Mouse (Mus musculus) hindbrain, embryonic 14.5 days (tissue): ENCODE measurements at regions not wholly inside any gene's neighbourhood (a gene's known extent, or its start where the extent isn't known, plus 50 kb on each side); places are given as distances from the start of the nearest gene placed in this dataset.

ENCODE experiments used
- ATAC-seq: fragments of 200-750 bp; cut with Nextera tagmentation; 2 replicates; pipeline ENCODE4 v1.8.0; 2017; ENCODE audit warnings: moderate number of reproducible peaks, mild to moderate bottlenecking, moderate TSS enrichment, moderate library complexity; ENCODE audit not compliant: low FRiP score
- DNase-seq: peaks from one replicate; pipeline ENCODE4 v3.0.0-alpha.2; 2015; ENCODE audit warnings: low spot score
- H3K27ac ChIP-seq: fragments of 300-500 bp; sonication (generic); 2 replicates; pipeline ENCODE4 v1.5.1; 2014; ENCODE audit warnings: mild to moderate bottlenecking, moderate library complexity
- H3K27me3 ChIP-seq: fragments of 300-500 bp; sonication (generic); 2 replicates; pipeline ENCODE4 v1.6.1; 2014; ENCODE audit warnings: mild to moderate bottlenecking, low read length, mixed read lengths; ENCODE audit not compliant: control insufficient read depth, insufficient read depth
- H3K36me3 ChIP-seq: fragments of 300-500 bp; sonication (generic); replicated peaks from 2 replicates; pipeline ENCODE4 v1.6.1; 2014; ENCODE audit not compliant: control insufficient read depth, insufficient read depth
- H3K4me1 ChIP-seq: fragments of 300-500 bp; sonication (generic); replicated peaks from 2 replicates; pipeline ENCODE4 v1.6.1; 2014; ENCODE audit warnings: antibody characterized with exemption, low read length, mixed read lengths; ENCODE audit not compliant: control insufficient read depth, insufficient read depth
- H3K4me2 ChIP-seq: fragments of 300-500 bp; sonication (generic); replicated peaks from 2 replicates; pipeline ENCODE4 v1.6.1; 2014; ENCODE audit warnings: mild to moderate bottlenecking, moderate library complexity
- H3K4me3 ChIP-seq: fragments of 300-500 bp; sonication (generic); replicated peaks from 2 replicates; pipeline ENCODE4 v1.5.1; 2014; ENCODE audit warnings: mild to moderate bottlenecking, low read length
- H3K9ac ChIP-seq: fragments of 300-500 bp; sonication (generic); 2 replicates; pipeline ENCODE4 v1.6.1; 2014
- H3K9me3 ChIP-seq: fragments of 300-500 bp; sonication (generic); 2 replicates; pipeline ENCODE4 v1.6.1; 2016; ENCODE audit warnings: low read length; ENCODE audit not compliant: control insufficient read depth
- WGBS: fragments of 180-500 bp; shearing (Covaris S2); extraction: QIAGEN DNeasy Blood & Tissue Kit; methylation state at CpG from one replicate; pipeline ENCODE4 v1.1.7; 2014; 5-methylcytosine and 5-hydroxymethylcytosine counted together

DNA sequence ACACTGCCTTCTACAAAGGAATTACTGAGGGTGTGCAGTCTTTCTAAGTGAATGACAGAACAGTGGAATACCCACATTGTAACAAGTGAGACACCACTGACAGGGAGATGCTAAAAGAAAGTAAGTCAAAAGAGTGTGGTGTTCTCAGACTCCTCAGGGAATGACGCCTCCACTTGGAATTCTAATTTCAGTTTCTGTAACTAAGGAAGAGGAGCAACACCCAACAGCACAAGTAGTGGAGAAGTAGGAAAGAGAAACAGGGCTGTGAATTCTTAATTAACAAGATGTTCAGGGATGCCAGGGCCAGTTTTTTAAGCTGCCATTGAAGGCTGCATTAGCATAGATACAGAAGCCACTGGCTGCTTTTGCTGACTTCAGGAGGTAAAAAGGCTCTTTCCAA, 81.4 kb downstream of the Fscb start:
- Histone ChIP-seq H3K27ac (no peak overlapping the region), H3K27me3 (no peaks in the 10 kb centered on the region), H3K9me3 (no peaks in the 10 kb centered on the region), H3K36me3 (no peaks in the 10 kb centered on the region), H3K4me3 (no peak overlapping the region), H3K4me2 (no peak overlapping the region), H3K9ac (no peak overlapping the region), H3K4me1 (no peaks in the 10 kb centered on the region)
- no peak for ATAC-seq
- 88% methylated on average over 1 of the region's 1 CpGs for WGBS
- DNase-seq: no peak

DNA sequence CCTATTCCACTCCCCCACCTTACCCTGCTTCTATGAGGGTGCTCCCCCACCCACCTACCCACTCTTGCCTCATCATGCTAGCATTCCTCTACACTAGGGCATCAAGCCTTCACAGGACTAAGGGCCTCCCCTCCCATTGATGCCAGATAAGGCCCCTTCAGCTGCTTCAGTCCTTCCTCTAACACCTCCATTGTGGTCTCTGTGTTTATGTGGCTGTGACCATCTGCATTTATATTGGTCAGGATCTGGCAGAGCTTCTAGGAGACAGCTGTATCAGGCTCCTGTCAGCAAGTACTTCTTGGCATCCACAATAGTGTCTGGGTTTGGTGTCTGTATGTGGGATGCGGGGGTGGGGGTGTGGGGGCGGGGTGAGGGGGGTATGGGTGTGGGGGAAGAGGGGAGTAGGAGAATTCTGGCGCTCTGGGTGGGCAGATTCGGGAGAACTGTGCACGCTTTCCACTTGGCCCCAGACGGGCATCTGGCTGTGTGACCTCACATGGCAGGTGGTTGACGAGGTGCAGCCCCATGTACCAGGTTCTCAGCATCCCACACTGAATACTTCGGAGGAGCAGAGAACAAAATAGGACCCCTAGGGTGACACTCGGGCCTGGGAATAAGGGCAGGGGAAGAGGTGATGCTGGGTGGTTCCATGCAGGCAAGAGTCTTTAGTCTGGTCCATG, 84.6 kb downstream of the Fscb start:
- ATAC-seq: peak; percentile 14; the same call in 1 of the 2 replicates
- Histone ChIP-seq H3K4me2 (no peak overlapping the region), H3K36me3 (no peaks in the 10 kb centered on the region), H3K4me1 (no peaks in the 10 kb centered on the region), H3K4me3 (no peak overlapping the region), H3K27me3 (no peaks in the 10 kb centered on the region), H3K27ac (no peak overlapping the region), H3K9ac (no peak overlapping the region), H3K9me3 (no peaks in the 10 kb centered on the region)
- WGBS: 78% methylated on average over 9 of the region's 9 CpGs
- DNase-seq: no peak

DNA sequence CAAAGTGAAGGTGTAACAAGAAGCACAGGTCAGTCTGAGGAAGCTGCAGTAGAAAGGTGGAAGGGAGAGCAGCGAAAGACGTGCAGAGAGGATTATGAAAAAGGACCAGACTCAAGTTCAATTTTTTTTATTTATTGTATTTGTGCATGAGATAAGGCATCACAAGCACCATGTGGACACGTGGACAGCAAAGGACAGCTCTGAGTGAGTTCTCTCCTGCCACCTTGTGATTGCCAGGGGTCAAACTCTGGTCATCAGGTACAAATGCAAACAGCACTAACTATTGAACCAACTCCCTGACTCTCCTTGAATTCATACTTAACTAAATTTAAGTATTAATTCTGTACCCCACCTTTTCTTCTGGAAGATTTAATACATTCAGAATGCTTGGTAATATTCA, 109.5 kb downstream of the Fscb start:
- Histone ChIP-seq H3K4me1 (no peaks in the 10 kb centered on the region), H3K27ac (no peak overlapping the region), H3K4me3 (no peak overlapping the region), H3K9ac (no peak overlapping the region), H3K4me2 (no peak overlapping the region), H3K36me3 (no peaks in the 10 kb centered on the region), H3K27me3 (no peaks in the 10 kb centered on the region), H3K9me3 (no peaks in the 10 kb centered on the region)
- DNase-seq (no peak), ATAC-seq (no peak)
- 83% methylated on average over 3 of the region's 3 CpGs for WGBS

GRCm38 (mm10) chr12:64361592-64362116, 112.8 kb downstream of the Fscb start:
- no peak for ATAC-seq
- H3K9ac ChIP-seq: no peak overlapping the region
- no peaks in the 10 kb centered on the region for H3K4me1 ChIP-seq
- H3K27ac ChIP-seq: no peak overlapping the region
- 73% methylated on average over 2 of the region's 2 CpGs for WGBS
- H3K36me3 ChIP-seq: no peaks in the 10 kb centered on the region
- H3K4me2 ChIP-seq: no peak overlapping the region
- H3K27me3 ChIP-seq: no peaks in the 10 kb centered on the region
- DNase-seq: no peak
- no peak overlapping the region for H3K4me3 ChIP-seq
- no peaks in the 10 kb centered on the region for H3K9me3 ChIP-seq

GRCm38 (mm10) chr12:64360698-64361097, 113.8 kb downstream of the Fscb start:
- H3K9ac ChIP-seq: no peak overlapping the region
- DNase-seq: no peak
- no peaks in the 10 kb centered on the region for H3K4me1 ChIP-seq
- no peak overlapping the region for H3K27ac ChIP-seq
- no peak overlapping the region for H3K4me2 ChIP-seq
- no peak overlapping the region for H3K4me3 ChIP-seq
- no peaks in the 10 kb centered on the region for H3K36me3 ChIP-seq
- no peak for ATAC-seq
- no peaks in the 10 kb centered on the region for H3K9me3 ChIP-seq
- H3K27me3 ChIP-seq: no peaks in the 10 kb centered on the region

- Histone ChIP-seq H3K27ac (no peak overlapping the region), H3K36me3 (no peaks in the 10 kb centered on the region), H3K9ac (no peak overlapping the region), H3K27me3 (no peaks in the 10 kb centered on the region), H3K9me3 (no peaks in the 10 kb centered on the region), H3K4me1 (no peaks in the 10 kb centered on the region), H3K4me2 (no peak overlapping the region), H3K4me3 (no peak overlapping the region)
- no peak for DNase-seq
- no peak for ATAC-seq
- 81% methylated on average over 1 of the region's 1 CpGs for WGBS
Observed at GRCm38 (mm10) chr12:64343745-64344144, 130.7 kb downstream of the Fscb start.

- Histone ChIP-seq H3K27me3 (no peaks in the 10 kb centered on the region), H3K4me3 (no peak overlapping the region), H3K27ac (no peak overlapping the region), H3K9me3 (no peaks in the 10 kb centered on the region), H3K4me2 (no peak overlapping the region), H3K36me3 (no peaks in the 10 kb centered on the region), H3K4me1 (no peaks in the 10 kb centered on the region), H3K9ac (no peak overlapping the region)
- ATAC-seq (no peak), DNase-seq (no peak)
Observed at GRCm38 (mm10) chr12:64335167-64335566, 139.3 kb downstream of the Fscb start.
